Mouse (Mus musculus): ENCODE measurements around the gene Foxj3. TPM values are rescaled to one million over a fixed set of nuclear protein-coding genes. Genes with fewer than 3 reads are reported as not detected.
"Not testable (repeated sequence)": the region's sequence is repeated elsewhere in the genome, so short reads cannot be mapped to it uniquely, and the experiment has no call there.

The Foxj3 gene
- polyA plus RNA-seq, 1 experiment from 2014 or later = 20.6 TPM

- Histone ChIP-seq H3K27ac (peak overlapping the region; percentile 67), H3K9ac (no peak overlapping the region)
- WGBS = 41% methylated on average over 3 of the region's 3 CpGs
Measured at GRCm38 (mm10) chr4:119626876-119627275, 90.1 kb downstream of the Foxj3 start.

GRCm38 (mm10) chr4:119627317-119627716 lies 90.5 kb downstream of the Foxj3 start:
- H3K36me3 ChIP-seq = peaks cover 30% of the 10 kb centered on the region
- no peaks in the 10 kb centered on the region for H3K9me3 ChIP-seq (replicated peaks)
- H3K4me3 ChIP-seq = no peak overlapping the region
- H3K4me2 ChIP-seq = no peak overlapping the region
- 46% methylated on average over 4 of the region's 4 CpGs for WGBS
- H3K27me3 ChIP-seq = no peaks in the 10 kb centered on the region
- H3K27ac ChIP-seq = peak overlapping the region; percentile 67
- peaks cover 30% of the 10 kb centered on the region for H3K4me1 ChIP-seq (replicated peaks)
- ATAC-seq (replicated peaks; ENCODE audit: insufficient number of reproducible peaks, insufficient read depth, low FRiP score, low read depth) = peak; percentile 48; the same call in 1 of the 2 replicates
- no peak overlapping the region for H3K9ac ChIP-seq

More at GRCm38 (mm10) chr4:119626876-119627275, 90.1 kb downstream of the Foxj3 start:
- no peak overlapping the region for H3K4me2 ChIP-seq
- H3K9me3 ChIP-seq (replicated peaks) = no peaks in the 10 kb centered on the region
- peaks cover 26% of the 10 kb centered on the region for H3K4me1 ChIP-seq (replicated peaks)
- ATAC-seq (replicated peaks; ENCODE audit: insufficient number of reproducible peaks, insufficient read depth, low FRiP score, low read depth) = no peak
- no peak overlapping the region for H3K4me3 ChIP-seq
- H3K36me3 ChIP-seq = peaks cover 30% of the 10 kb centered on the region
- H3K27me3 ChIP-seq = no peaks in the 10 kb centered on the region

GRCm38 (mm10) chr4:119628363-119628762 lies 91.6 kb downstream of the Foxj3 start:
- H3K4me3 ChIP-seq; H3K27me3 ChIP-seq; H3K9ac ChIP-seq; ATAC-seq (replicated peaks; ENCODE audit: insufficient number of reproducible peaks, insufficient read depth, low FRiP score, low read depth); H3K9me3 ChIP-seq (replicated peaks); H3K4me2 ChIP-seq: not testable (repeated sequence)
- peak overlapping the region; percentile 67; the same call in 1 of the 2 replicates for H3K27ac ChIP-seq
- H3K4me1 ChIP-seq (replicated peaks) = peaks cover 40% of the 10 kb centered on the region
- 66% methylated on average over 4 of the region's 4 CpGs for whole genome bisulfite sequencing
- H3K36me3 ChIP-seq = peaks cover 21% of the 10 kb centered on the region

- 32% methylated on average over 11 of the region's 11 CpGs for WGBS
- peak overlapping the region; percentile 40; the same call in 1 of the 2 replicates for H3K9ac ChIP-seq
Measured at GRCm38 (mm10) chr4:119631115-119631919, 94.5 kb downstream of the Foxj3 start.

GRCm38 (mm10) chr4:119632721-119633120 lies 95.9 kb downstream of the Foxj3 start:
- Histone ChIP-seq H3K27me3 (no peaks in the 10 kb centered on the region), H3K4me1 (replicated peaks) (peaks cover 69% of the 10 kb centered on the region), H3K36me3 (peaks cover 11% of the 10 kb centered on the region), H3K4me3 (no peak overlapping the region), H3K9me3 (replicated peaks) (no peaks in the 10 kb centered on the region), H3K27ac (peak overlapping the region; percentile 74), H3K9ac (no peak overlapping the region), H3K4me2 (no peak overlapping the region)
- 26% methylated on average over 7 of the region's 7 CpGs for WGBS
- ATAC-seq (replicated peaks; ENCODE audit: insufficient number of reproducible peaks, insufficient read depth, low FRiP score, low read depth) = peak; percentile 19

More at GRCm38 (mm10) chr4:119631115-119631919, 94.5 kb downstream of the Foxj3 start:
- Histone ChIP-seq H3K4me1 (replicated peaks) (peaks cover 67% of the 10 kb centered on the region), H3K9me3 (replicated peaks) (no peaks in the 10 kb centered on the region), H3K27ac (peak overlapping the region; percentile 74), H3K4me3 (no peak overlapping the region), H3K36me3 (peaks cover 11% of the 10 kb centered on the region), H3K27me3 (no peaks in the 10 kb centered on the region), H3K4me2 (0 out of 2 replicates have a peak overlapping the region, but pooled peaks have one; percentile 6)
- ATAC-seq (replicated peaks; ENCODE audit: insufficient number of reproducible peaks, insufficient read depth, low FRiP score, low read depth) = peak; percentile 19; the same call in 1 of the 2 replicates

GRCm38 (mm10) chr4:119633342-119633741 lies 96.5 kb downstream of the Foxj3 start:
- Histone ChIP-seq H3K27ac (peak overlapping the region; percentile 74), H3K4me2 (no peak overlapping the region), H3K27me3 (no peaks in the 10 kb centered on the region), H3K4me1 (replicated peaks) (peaks cover 65% of the 10 kb centered on the region), H3K9me3 (replicated peaks) (no peaks in the 10 kb centered on the region), H3K9ac (no peak overlapping the region), H3K36me3 (peaks cover 11% of the 10 kb centered on the region), H3K4me3 (no peak overlapping the region)
- no peak for ATAC-seq (replicated peaks; ENCODE audit: insufficient number of reproducible peaks, insufficient read depth, low FRiP score, low read depth)
- WGBS = 32% methylated on average over 7 of the region's 7 CpGs

GRCm38 (mm10) chr4:119633948-119634347 lies 97.1 kb downstream of the Foxj3 start:
- Histone ChIP-seq H3K36me3 (peaks cover 10% of the 10 kb centered on the region), H3K9me3 (replicated peaks) (no peaks in the 10 kb centered on the region), H3K4me2 (no peak overlapping the region), H3K9ac (no peak overlapping the region), H3K27me3 (no peaks in the 10 kb centered on the region), H3K4me3 (no peak overlapping the region), H3K4me1 (replicated peaks) (peaks cover 65% of the 10 kb centered on the region), H3K27ac (no peak overlapping the region)
- WGBS = 75% methylated on average over 3 of the region's 3 CpGs
- no peak for ATAC-seq (replicated peaks; ENCODE audit: insufficient number of reproducible peaks, insufficient read depth, low FRiP score, low read depth)

- ATAC-seq (replicated peaks; ENCODE audit: insufficient number of reproducible peaks, insufficient read depth, low FRiP score, low read depth) = no peak
- peaks cover 65% of the 10 kb centered on the region for H3K4me1 ChIP-seq (replicated peaks)
- H3K4me3 ChIP-seq = no peak overlapping the region
Measured at GRCm38 (mm10) chr4:119634908-119635660, 98.3 kb downstream of the Foxj3 start.

GRCm38 (mm10) chr4:119635686-119636085 lies 98.9 kb downstream of the Foxj3 start:
- 69% methylated on average over 8 of the region's 8 CpGs for WGBS
- no peak overlapping the region for H3K4me2 ChIP-seq
- H3K36me3 ChIP-seq = no peaks in the 10 kb centered on the region
- H3K4me1 ChIP-seq (replicated peaks) = peaks cover 64% of the 10 kb centered on the region
- H3K27me3 ChIP-seq = no peaks in the 10 kb centered on the region
- H3K9ac ChIP-seq = no peak overlapping the region
- no peak overlapping the region for H3K4me3 ChIP-seq
- ATAC-seq (replicated peaks; ENCODE audit: insufficient number of reproducible peaks, insufficient read depth, low FRiP score, low read depth) = no peak
- H3K9me3 ChIP-seq (replicated peaks) = no peaks in the 10 kb centered on the region
- H3K27ac ChIP-seq = no peak overlapping the region

More at GRCm38 (mm10) chr4:119634908-119635660, 98.3 kb downstream of the Foxj3 start:
- 40% methylated on average over 6 of the region's 6 CpGs for WGBS
- Histone ChIP-seq H3K9me3 (replicated peaks) (no peaks in the 10 kb centered on the region), H3K9ac (no peak overlapping the region), H3K36me3 (no peaks in the 10 kb centered on the region), H3K27ac (0 out of 2 replicates have a peak overlapping the region, but pooled peaks have one; percentile 24), H3K4me2 (no peak overlapping the region), H3K27me3 (no peaks in the 10 kb centered on the region)

GRCm38 (mm10) chr4:119636731-119637130 lies 99.9 kb downstream of the Foxj3 start:
- H3K4me1 ChIP-seq (replicated peaks) = peaks cover 53% of the 10 kb centered on the region
- no peak overlapping the region for H3K4me2 ChIP-seq
- H3K9me3 ChIP-seq (replicated peaks) = no peaks in the 10 kb centered on the region
- no peak overlapping the region for H3K4me3 ChIP-seq
- no peaks in the 10 kb centered on the region for H3K27me3 ChIP-seq
- 79% methylated on average over 7 of the region's 7 CpGs for WGBS
- no peak overlapping the region for H3K27ac ChIP-seq
- ATAC-seq (replicated peaks; ENCODE audit: insufficient number of reproducible peaks, insufficient read depth, low FRiP score, low read depth) = no peak
- H3K36me3 ChIP-seq = no peaks in the 10 kb centered on the region
- no peak overlapping the region for H3K9ac ChIP-seq

GRCm38 (mm10) chr4:119637176-119637845 lies 100.5 kb downstream of the Foxj3 start, which contains the start of gene Guca2a:
Guca2a (plus strand) TSS chr4:119637704.
- H3K4me2 ChIP-seq = no peak within 1 kb of the TSS
- H3K4me3 ChIP-seq = no peak within 1 kb of the TSS
- peaks cover 47% of the 10 kb centered on the region for H3K4me1 ChIP-seq (replicated peaks)
- 54% methylated on average over 4 of the region's 4 CpGs for WGBS
- no peaks in the 10 kb centered on the region for H3K36me3 ChIP-seq
- H3K9me3 ChIP-seq (replicated peaks) = no peaks in the 10 kb centered on the region
- H3K27ac ChIP-seq = peak within 1 kb of the TSS; percentile 14; the same call in 1 of the 2 replicates
- H3K9ac ChIP-seq = no peak within 1 kb of the TSS
- no peaks in the 10 kb centered on the region for H3K27me3 ChIP-seq
- no peak for ATAC-seq (replicated peaks; ENCODE audit: insufficient number of reproducible peaks, insufficient read depth, low FRiP score, low read depth)

All from heart, embryonic 15.5 days (tissue).